Mouse (Mus musculus) kidney, postnatal 25 days (tissue): ENCODE results near the gene Gm49336.

Experiments used
- DNase-seq, 2 experiments: peaks; one replicate each; pipeline ENCODE4 v3.0.0; 2021; ENCODE audit warnings: mixed read lengths in 2 of 2

The Gm49336 gene

GRCm38 (mm10) chr14:60251281-60252003 is at the start of gene Gm49336, which contains the start of gene Nupl1:
TSS of gene Gm49336 (minus strand) at chr14:60251507.
TSS of gene Nupl1 (minus strand) at chr14:60251431.
- DNase-seq: peak; percentile 99 to 100

- no peak for DNase-seq
Measured at GRCm38 (mm10) chr14:60301024-60301423, 49.7 kb upstream of the Gm49336 start.

- no peak for DNase-seq
Measured at GRCm38 (mm10) chr14:60300224-60300991, 49.1 kb upstream of the Gm49336 start.

GRCm38 (mm10) chr14:60295531-60295930 is 44.2 kb upstream of the Gm49336 start:
- no peak for DNase-seq

- DNase-seq: no peak
Measured at GRCm38 (mm10) chr14:60290363-60290762, 39.1 kb upstream of the Gm49336 start.

- DNase-seq: no peak
Measured at GRCm38 (mm10) chr14:60286194-60286863, 35.0 kb upstream of the Gm49336 start.

GRCm38 (mm10) chr14:60275301-60276276 is 24.3 kb upstream of the Gm49336 start:
- DNase-seq: peak; percentile 14 to 61

GRCm38 (mm10) chr14:60273346-60273745 is 22.0 kb upstream of the Gm49336 start:
- DNase-seq: no peak

GRCm38 (mm10) chr14:60269333-60269732 is 18.0 kb upstream of the Gm49336 start:
- DNase-seq: peak in 1 of 2 experiments; percentile 32

- DNase-seq: peak; percentile 95 to 97
Measured at GRCm38 (mm10) chr14:60264990-60265876, 13.9 kb upstream of the Gm49336 start, which contains the start of gene Mtmr6. TSS of gene Mtmr6 (plus strand) at chr14:60265228.

- DNase-seq: no peak
Measured at GRCm38 (mm10) chr14:60262316-60262715, 11.0 kb upstream of the Gm49336 start.

GRCm38 (mm10) chr14:60257851-60258250 is 6.5 kb upstream of the Gm49336 start:
- DNase-seq: no peak

- no peak for DNase-seq
Measured at GRCm38 (mm10) chr14:60257101-60257500, 5.8 kb upstream of the Gm49336 start.

GRCm38 (mm10) chr14:60256356-60256755 is 5.0 kb upstream of the Gm49336 start:
- DNase-seq: no peak

GRCm38 (mm10) chr14:60254774-60255173 is 3.5 kb upstream of the Gm49336 start:
- DNase-seq: no peak

GRCm38 (mm10) chr14:60253466-60253865 is 2.2 kb upstream of the Gm49336 start:
- DNase-seq: no peak

- peak in 1 of 2 experiments; percentile 9 for DNase-seq
Measured at GRCm38 (mm10) chr14:60252004-60253000, 995 bp upstream of the Gm49336 start.

- no peak for DNase-seq
Measured at GRCm38 (mm10) chr14:60250879-60251278, 428 bp downstream of the Gm49336 start.

- DNase-seq: no peak
Measured at GRCm38 (mm10) chr14:60250366-60250765, 941 bp downstream of the Gm49336 start.

- no peak for DNase-seq
Measured at GRCm38 (mm10) chr14:60238551-60238950, 12.8 kb downstream of the Gm49336 start.
